Mouse (Mus musculus): ENCODE data around the gene Uts2r.

GRCm38 (mm10) chr11:121156411-121156891 is 3.6 kb upstream of the Uts2r start:
- TF ChIP-seq CTCF (conservative IDR thresholded peaks at IDR 0.05; ENCODE audit: low read length), result no peak
- no peak for TF ChIP-seq NANOG (IDR thresholded peaks at IDR 0.05; ENCODE audit: borderline replicate concordance, low read length)
- no peak for TF ChIP-seq POU5F1 (IDR thresholded peaks at IDR 0.05; ENCODE audit: borderline replicate concordance, low read length)

Data from E14TG2a.4 (cell line).